ENCODE assay signal across 8 mouse cellular contexts in genomic region chr13:14064341-14065027, GRCm38 (mm10). TPM values are rescaled to one million over a fixed set of nuclear protein-coding genes. Genes with fewer than 3 reads are reported as not detected.
DNase-seq lines count a peak whose midpoint lies in the region; ATAC-seq and TF ChIP-seq lines count a peak whose summit lies in the region.

No protein-coding gene starts in this region.

- peak overlapping the region; percentile 99 for H3K9ac ChIP-seq in heart, embryonic 11.5 days (ENCODE audit: low read depth, low read length)
- H3K9ac ChIP-seq in kidney, embryonic 15.5 days, result peak overlapping the region; percentile 98
- peak overlapping the region; percentile 99 for H3K9ac ChIP-seq in liver, embryonic 14.5 days (replicated peaks)

- no peaks in the 10 kb centered on the region for H3K9me3 ChIP-seq in embryonic facial prominence, embryonic 10.5 days
- H3K9me3 ChIP-seq in heart, embryonic 11.5 days (replicated peaks; ENCODE audit: control insufficient read depth, low read length), result no peaks in the 10 kb centered on the region
- no peaks in the 10 kb centered on the region for H3K9me3 ChIP-seq in kidney, embryonic 15.5 days (replicated peaks)
- H3K9me3 ChIP-seq in liver, embryonic 14.5 days (ENCODE audit: control insufficient read depth, low read length), result no peaks in the 10 kb centered on the region

- peak; percentile 55 for DNase-seq in 416B (ENCODE audit: low read depth)
- DNase-seq in adrenal gland, adult 2 months, result peak; percentile 60
- peak; percentile 60 for DNase-seq in embryonic facial prominence, embryonic 10.5 days (ENCODE audit: low spot score)
- DNase-seq in liver, embryonic 14.5 days (ENCODE audit: low read depth in 3 of 3, low spot score in 3 of 3), result peak in 1 of 3 experiments; percentile 20
- DNase-seq in neural tube, embryonic 10.5 days (ENCODE audit: extremely low spot score, low spot score), result peak; percentile 61
- peak; percentile 55 for DNase-seq in testis, postnatal 14 days (ENCODE audit: low spot score)

- peak overlapping the region; percentile 99 for H3K4me3 ChIP-seq in embryonic facial prominence, embryonic 10.5 days
- H3K4me3 ChIP-seq in heart, embryonic 11.5 days (ENCODE audit: low read depth, low read length), result peak overlapping the region; percentile 93
- H3K4me3 ChIP-seq in kidney, embryonic 15.5 days (replicated peaks), result peak overlapping the region; percentile 97
- H3K4me3 ChIP-seq in liver, embryonic 14.5 days (ENCODE audit: insufficient read depth in 1 of 2, low read depth in 2 of 2, low read length in 2 of 2), result peak overlapping the region; percentile 89 to 92

- peaks cover 31% of the 10 kb centered on the region for H3K36me3 ChIP-seq in embryonic facial prominence, embryonic 10.5 days (replicated peaks)
- no peaks in the 10 kb centered on the region for H3K36me3 ChIP-seq in heart, embryonic 11.5 days (ENCODE audit: control insufficient read depth, insufficient read depth, low read length)
- peaks cover 16% of the 10 kb centered on the region for H3K36me3 ChIP-seq in kidney, embryonic 15.5 days
- no peaks in the 10 kb centered on the region for H3K36me3 ChIP-seq in liver, embryonic 14.5 days (replicated peaks; ENCODE audit: control insufficient read depth, insufficient read depth, low read depth)

- H3K4me2 ChIP-seq in heart, embryonic 11.5 days, result peak overlapping the region; percentile 82
- H3K4me2 ChIP-seq in kidney, embryonic 15.5 days, result peak overlapping the region; percentile 62
- H3K4me2 ChIP-seq in liver, embryonic 14.5 days (ENCODE audit: low read depth), result peak overlapping the region; percentile 85

- peak overlapping the region; percentile 97 for H3K27ac ChIP-seq in embryonic facial prominence, embryonic 10.5 days (replicated peaks)
- H3K27ac ChIP-seq in heart, embryonic 11.5 days (ENCODE audit: low read depth, low read length), result peak overlapping the region; percentile 97
- peak overlapping the region; percentile 99 for H3K27ac ChIP-seq in kidney, embryonic 15.5 days
- H3K27ac ChIP-seq in liver, embryonic 14.5 days, result peak overlapping the region; percentile 78

- no peak; the same call in 1 of the 2 replicates for ATAC-seq in heart, embryonic 11.5 days (replicated peaks; ENCODE audit: insufficient number of reproducible peaks, low FRiP score, low TSS enrichment)
- no peak for ATAC-seq in kidney, embryonic 15.5 days (replicated peaks; ENCODE audit: low FRiP score)
- peak; percentile 0; the same call in 1 of the 2 replicates for ATAC-seq in liver, embryonic 14.5 days (ENCODE audit: insufficient read depth)

- no peaks in the 10 kb centered on the region for H3K27me3 ChIP-seq in embryonic facial prominence, embryonic 10.5 days (replicated peaks; ENCODE audit: low read depth, poor library complexity, severe bottlenecking)
- H3K27me3 ChIP-seq in heart, embryonic 11.5 days (ENCODE audit: control insufficient read depth, insufficient read depth, low read length), result no peaks in the 10 kb centered on the region
- H3K27me3 ChIP-seq in kidney, embryonic 15.5 days, result no peaks in the 10 kb centered on the region
- H3K27me3 ChIP-seq in liver, embryonic 14.5 days (ENCODE audit: control insufficient read depth, insufficient read depth, low read length), result no peaks in the 10 kb centered on the region

- no peak for TF ChIP-seq EP300 in liver, embryonic 14.5 days (IDR thresholded peaks at IDR 0.05; ENCODE audit: low read depth)

- TF ChIP-seq CTCF in liver, embryonic 14.5 days (IDR thresholded peaks at IDR 0.05; ENCODE audit: low read depth), result no peak

- 1% methylated on average over 65 of the region's 65 CpGs for WGBS in embryonic facial prominence, embryonic 10.5 days
- under 1% methylated on average over 65 of the region's 65 CpGs for WGBS in heart, embryonic 11.5 days (ENCODE audit: insufficient replicate concordance)
- WGBS in kidney, embryonic 15.5 days, result under 1% methylated on average over 60 of the region's 65 CpGs
- WGBS in liver, embryonic 14.5 days (ENCODE audit: insufficient replicate concordance), result under 1% methylated on average over 51 of the region's 65 CpGs

- peaks cover 21% of the 10 kb centered on the region for H3K4me1 ChIP-seq in embryonic facial prominence, embryonic 10.5 days
- peaks cover 3% of the 10 kb centered on the region for H3K4me1 ChIP-seq in heart, embryonic 11.5 days (ENCODE audit: control insufficient read depth, insufficient read depth, low read length)
- H3K4me1 ChIP-seq in kidney, embryonic 15.5 days, result peaks cover 14% of the 10 kb centered on the region
- H3K4me1 ChIP-seq in liver, embryonic 14.5 days (replicated peaks; ENCODE audit: control insufficient read depth in 2 of 2, insufficient read depth in 2 of 2, low read length in 1 of 2), result peaks cover 4 to 9% of the 10 kb centered on the region in 2 experiments

RNA-seq across cellular contexts. Expression of gene Ggps1, which starts 1.2 kb away (rescaled TPM):
- total RNA-seq in adrenal gland, adult 2 months (2021), result 10 to 100 TPM; 37.4 to 37.6 TPM
- 2.6 and 2.9 TPM in 2 replicates for polyA plus RNA-seq in adrenal gland, adult 2 months (2012; rRNA removed)
- polyA plus RNA-seq in embryonic facial prominence, embryonic 10.5 days (2016; fragmentation: Nextera tagmentation; extraction: Ambion mirVana), result 60.7 and 61.0 TPM in 2 replicates
- polyA plus RNA-seq in heart, embryonic 11.5 days (2014; fragmentation: Nextera tagmentation; extraction: Ambion mirVana), result 41.8 and 49.2 TPM in 2 replicates
- polyA plus RNA-seq in kidney, embryonic 15.5 days (2015; fragmentation: Nextera tagmentation; extraction: Ambion mirVana), result 55.3 and 57.7 TPM in 2 replicates
- 4.4 and 5.9 TPM in 2 replicates for polyA plus RNA-seq in liver, embryonic 14.5 days (2012; rRNA removed)
- polyA plus RNA-seq in liver, embryonic 14.5 days (2014; fragmentation: Nextera tagmentation; extraction: Ambion mirVana), result 10.9 and 12.3 TPM in 2 replicates

RNA-seq across cellular contexts. Expression of gene Arid4b, which starts 1.5 kb away (rescaled TPM):
- 10 to 100 TPM; 25.5 to 34.6 TPM for total RNA-seq in adrenal gland, adult 2 months (2021)
- 5.5 TPM in 2 replicates for polyA plus RNA-seq in adrenal gland, adult 2 months (2012; rRNA removed)
- 78.5 and 79.2 TPM in 2 replicates for polyA plus RNA-seq in embryonic facial prominence, embryonic 10.5 days (2016; fragmentation: Nextera tagmentation; extraction: Ambion mirVana)
- 42.7 and 53.2 TPM in 2 replicates for polyA plus RNA-seq in heart, embryonic 11.5 days (2014; fragmentation: Nextera tagmentation; extraction: Ambion mirVana)
- polyA plus RNA-seq in kidney, embryonic 15.5 days (2015; fragmentation: Nextera tagmentation; extraction: Ambion mirVana), result 66.4 and 67.5 TPM in 2 replicates
- 3.4 and 5.2 TPM in 2 replicates for polyA plus RNA-seq in liver, embryonic 14.5 days (2012; rRNA removed)
- polyA plus RNA-seq in liver, embryonic 14.5 days (2014; fragmentation: Nextera tagmentation; extraction: Ambion mirVana), result 11.7 and 12.8 TPM in 2 replicates

RNA-seq across cellular contexts. Expression of gene Tbce, which starts 25.0 kb away (rescaled TPM):
- total RNA-seq in adrenal gland, adult 2 months (2021), result 10 to 100 TPM; 35.2 to 45.3 TPM
- 5.4 and 8.4 TPM in 2 replicates for polyA plus RNA-seq in adrenal gland, adult 2 months (2012; rRNA removed)
- 48.4 and 49.1 TPM in 2 replicates for polyA plus RNA-seq in embryonic facial prominence, embryonic 10.5 days (2016; fragmentation: Nextera tagmentation; extraction: Ambion mirVana)
- 41.7 and 42.9 TPM in 2 replicates for polyA plus RNA-seq in heart, embryonic 11.5 days (2014; fragmentation: Nextera tagmentation; extraction: Ambion mirVana)
- polyA plus RNA-seq in kidney, embryonic 15.5 days (2015; fragmentation: Nextera tagmentation; extraction: Ambion mirVana), result 59.1 and 64.3 TPM in 2 replicates
- 24.0 and 34.6 TPM in 2 replicates for polyA plus RNA-seq in liver, embryonic 14.5 days (2012; rRNA removed)
- polyA plus RNA-seq in liver, embryonic 14.5 days (2014; fragmentation: Nextera tagmentation; extraction: Ambion mirVana), result 27.5 and 28.3 TPM in 2 replicates
